Mouse (Mus musculus) hindbrain, postnatal 0 days (tissue): ENCODE measurements at regions not wholly inside any gene's neighbourhood (a gene's known extent, or its start where the extent isn't known, plus 50 kb on each side); places are given as distances from the start of the nearest gene placed in this dataset.

Experiments used
- ATAC-seq: fragments of 200-750 bp; cut with Nextera tagmentation; 2 replicates; pipeline ENCODE4 v1.8.0; 2017; ENCODE audit warnings: mild to moderate bottlenecking, moderate TSS enrichment, moderate library complexity
- DNase-seq: peaks from one replicate; pipeline ENCODE4 v3.0.0-alpha.2; 2015; ENCODE audit warnings: low spot score
- H3K27ac ChIP-seq: fragments of 300-500 bp; sonication (generic); 2 replicates; pipeline ENCODE4 v1.5.1; 2014; ENCODE audit warnings: mild to moderate bottlenecking
- H3K27me3 ChIP-seq: fragments of 300-500 bp; sonication (generic); 2 replicates; pipeline ENCODE4 v1.6.1; 2014; ENCODE audit warnings: low read length, mixed read lengths; ENCODE audit not compliant: insufficient read depth
- H3K36me3 ChIP-seq: fragments of 300-500 bp; sonication (generic); 2 replicates; pipeline ENCODE4 v1.6.1; 2014; ENCODE audit warnings: low read length, mixed read lengths; ENCODE audit not compliant: insufficient read depth
- H3K4me1 ChIP-seq: fragments of 300-500 bp; sonication (generic); 2 replicates; pipeline ENCODE4 v1.6.1; 2014; ENCODE audit warnings: antibody characterized with exemption, low read length, mixed read lengths; ENCODE audit not compliant: insufficient read depth
- H3K4me2 ChIP-seq: fragments of 300-500 bp; sonication (generic); 2 replicates; pipeline ENCODE4 v1.6.1; 2014; ENCODE audit warnings: low read depth, mild to moderate bottlenecking, low read length, moderate library complexity, mixed read lengths
- H3K4me3 ChIP-seq: fragments of 300-500 bp; sonication (generic); 2 replicates; pipeline ENCODE4 v1.5.1; 2014; ENCODE audit warnings: low read length
- H3K9ac ChIP-seq: fragments of 300-500 bp; sonication (generic); replicated peaks from 2 replicates; pipeline ENCODE4 v1.6.1; 2014; ENCODE audit warnings: mild to moderate bottlenecking, low read length, moderate library complexity, mixed read lengths
- H3K9me3 ChIP-seq: fragments of 300-500 bp; sonication (generic); 2 replicates; pipeline ENCODE4 v1.6.1; 2016; ENCODE audit warnings: low read length, mixed read lengths
- CTCF ChIP-seq: IDR thresholded peaks from 2 replicates; pipeline ENCODE4 v1.5.1; 2016; ENCODE audit warnings: antibody characterized with exemption, control low read depth, low read depth
- WGBS: fragments of 180-500 bp; shearing (Covaris S2); extraction: QIAGEN DNeasy Blood & Tissue Kit; methylation state at CpG from one replicate; pipeline ENCODE4 v1.1.7; 2014; 5-methylcytosine and 5-hydroxymethylcytosine counted together

DNA sequence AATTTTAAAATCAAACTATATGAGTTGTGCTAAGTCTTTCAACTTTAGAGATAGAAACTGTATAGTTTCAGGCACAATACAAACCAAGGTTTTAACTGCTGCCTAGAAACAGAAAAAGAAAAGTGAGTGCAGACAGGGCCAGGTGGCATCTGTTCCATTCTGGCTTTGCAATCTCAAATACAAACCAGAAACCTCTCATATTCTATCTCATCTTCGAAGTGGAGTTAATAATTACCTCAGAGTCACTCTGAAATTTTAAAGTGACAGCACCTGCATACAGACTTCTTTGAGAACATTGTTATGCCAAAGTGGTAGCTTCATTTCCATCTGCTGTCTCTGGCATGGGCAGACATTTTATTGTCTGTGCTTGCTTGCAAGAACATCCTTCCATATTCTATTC lies 255.2 kb downstream of the Rfpl4b start:
- Histone ChIP-seq H3K27me3 (no peaks in the 10 kb centered on the region), H3K36me3 (no peaks in the 10 kb centered on the region), H3K27ac (no peak overlapping the region), H3K4me2 (no peak overlapping the region), H3K9me3 (no peaks in the 10 kb centered on the region), H3K4me3 (no peak overlapping the region), H3K9ac (no peak overlapping the region), H3K4me1 (no peaks in the 10 kb centered on the region)
- DNase-seq (no peak), ATAC-seq (no peak)
- WGBS = 66% methylated on average over 1 of the region's 1 CpGs
- TF ChIP-seq CTCF = no peak

DNA sequence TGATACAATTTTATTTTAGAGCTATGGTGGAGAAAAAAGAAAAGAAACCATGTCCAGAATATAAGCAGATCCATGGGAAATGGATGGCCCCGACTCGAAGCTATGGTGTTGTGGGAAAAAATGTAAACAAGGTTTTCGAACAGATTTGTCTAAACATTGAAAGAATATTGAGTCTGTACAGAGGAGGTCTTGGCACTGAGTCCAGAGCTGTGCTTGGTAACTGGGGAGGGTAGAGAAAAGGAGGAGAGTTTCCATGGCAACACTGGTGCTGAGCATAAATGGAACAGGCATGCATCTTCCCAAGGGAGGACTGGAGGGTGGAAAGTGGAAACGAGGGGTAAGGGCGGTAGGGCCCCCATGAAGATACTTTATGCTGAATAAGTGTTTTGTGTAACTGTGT lies 266.5 kb downstream of the Rfpl4b start:
- Histone ChIP-seq H3K36me3 (no peaks in the 10 kb centered on the region), H3K9ac (no peak overlapping the region), H3K4me3 (no peak overlapping the region), H3K27ac (peak overlapping the region; percentile 32; the same call in 1 of the 2 replicates), H3K4me2 (peak overlapping the region; percentile 33), H3K9me3 (no peaks in the 10 kb centered on the region), H3K4me1 (no peaks in the 10 kb centered on the region; the same call in 1 of the 2 replicates), H3K27me3 (no peaks in the 10 kb centered on the region)
- TF ChIP-seq CTCF = no peak
- WGBS = under 1% methylated on average over 5 of the region's 5 CpGs
- ATAC-seq (peak; percentile 84), DNase-seq (peak; percentile 93)

GRCm38 (mm10) chr10:38553688-38554680 lies 267.6 kb downstream of the Rfpl4b start:
- Histone ChIP-seq H3K27me3 (no peaks in the 10 kb centered on the region), H3K36me3 (no peaks in the 10 kb centered on the region), H3K9me3 (no peaks in the 10 kb centered on the region), H3K9ac (peak overlapping the region; percentile 35; the same call in 1 of the 2 replicates), H3K4me3 (peak overlapping the region; percentile 19), H3K4me2 (peak overlapping the region; percentile 41), H3K4me1 (no peaks in the 10 kb centered on the region; the same call in 1 of the 2 replicates), H3K27ac (peak overlapping the region; percentile 82)
- peak; percentile 96 for ATAC-seq
- peak; percentile 86 for DNase-seq
- 4% methylated on average over 18 of the region's 18 CpGs for WGBS
- peak; percentile 69 for TF ChIP-seq CTCF

DNA sequence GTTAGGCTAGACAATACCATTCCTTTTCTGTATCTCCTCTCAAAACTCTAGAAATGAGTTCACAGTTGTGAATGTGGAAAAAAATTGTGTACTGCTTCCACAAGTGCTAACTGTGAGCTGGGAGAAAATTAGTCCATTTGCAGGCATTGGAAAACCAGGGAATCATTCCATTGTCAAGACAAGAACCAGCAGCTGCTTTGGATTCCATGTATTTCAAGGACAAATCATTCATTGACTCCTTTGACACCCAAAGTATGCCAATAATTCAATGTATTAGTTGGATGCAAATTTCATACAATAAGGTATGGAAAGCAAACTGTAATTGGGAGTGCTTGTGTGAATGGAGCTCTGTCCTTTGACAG lies 268.3 kb downstream of the Rfpl4b start:
- H3K4me3 ChIP-seq = peak overlapping the region; percentile 19
- no peaks in the 10 kb centered on the region for H3K9me3 ChIP-seq
- DNase-seq (no peak), ATAC-seq (no peak)
- peak overlapping the region; percentile 82 for H3K27ac ChIP-seq
- H3K9ac ChIP-seq = peak overlapping the region; percentile 35; the same call in 1 of the 2 replicates
- no peaks in the 10 kb centered on the region for H3K36me3 ChIP-seq
- TF ChIP-seq CTCF = no peak
- no peaks in the 10 kb centered on the region; the same call in 1 of the 2 replicates for H3K4me1 ChIP-seq
- no peaks in the 10 kb centered on the region for H3K27me3 ChIP-seq
- peak overlapping the region; percentile 41 for H3K4me2 ChIP-seq

- Histone ChIP-seq H3K4me1 (no peaks in the 10 kb centered on the region; the same call in 1 of the 2 replicates), H3K27me3 (no peaks in the 10 kb centered on the region), H3K9me3 (no peaks in the 10 kb centered on the region), H3K4me3 (no peak overlapping the region), H3K27ac (no peak overlapping the region), H3K9ac (no peak overlapping the region), H3K36me3 (no peaks in the 10 kb centered on the region), H3K4me2 (no peak overlapping the region)
- no peak for TF ChIP-seq CTCF
- no peak for DNase-seq
- 78% methylated on average over 5 of the region's 5 CpGs for WGBS
- no peak for ATAC-seq
These were observed 269.1 kb downstream of the Rfpl4b start for GRCm38 (mm10) chr10:38552350-38553076.

- WGBS = 83% methylated on average over 4 of the region's 4 CpGs
- Histone ChIP-seq H3K4me2 (no peak overlapping the region), H3K4me3 (no peak overlapping the region), H3K27me3 (no peaks in the 10 kb centered on the region), H3K9me3 (no peaks in the 10 kb centered on the region), H3K9ac (no peak overlapping the region), H3K4me1 (no peaks in the 10 kb centered on the region), H3K27ac (no peak overlapping the region), H3K36me3 (no peaks in the 10 kb centered on the region)
- ATAC-seq = no peak
- peak; percentile 5 for DNase-seq
- no peak for TF ChIP-seq CTCF
These were observed 281.5 kb downstream of the Rfpl4b start for GRCm38 (mm10) chr10:38540031-38540430.

- H3K9me3 ChIP-seq = no peaks in the 10 kb centered on the region
- no peaks in the 10 kb centered on the region for H3K4me1 ChIP-seq
- no peak for DNase-seq
- TF ChIP-seq CTCF = no peak
- no peak for ATAC-seq
- no peak overlapping the region for H3K27ac ChIP-seq
- H3K4me3 ChIP-seq = no peak overlapping the region
- no peaks in the 10 kb centered on the region for H3K27me3 ChIP-seq
- no peak overlapping the region for H3K4me2 ChIP-seq
- H3K36me3 ChIP-seq = no peaks in the 10 kb centered on the region
- no peak overlapping the region for H3K9ac ChIP-seq
These were observed 282.8 kb downstream of the Rfpl4b start for GRCm38 (mm10) chr10:38538766-38539165.
